8 mouse cellular contexts compared by ENCODE assay signal in the genomic region with DNA sequence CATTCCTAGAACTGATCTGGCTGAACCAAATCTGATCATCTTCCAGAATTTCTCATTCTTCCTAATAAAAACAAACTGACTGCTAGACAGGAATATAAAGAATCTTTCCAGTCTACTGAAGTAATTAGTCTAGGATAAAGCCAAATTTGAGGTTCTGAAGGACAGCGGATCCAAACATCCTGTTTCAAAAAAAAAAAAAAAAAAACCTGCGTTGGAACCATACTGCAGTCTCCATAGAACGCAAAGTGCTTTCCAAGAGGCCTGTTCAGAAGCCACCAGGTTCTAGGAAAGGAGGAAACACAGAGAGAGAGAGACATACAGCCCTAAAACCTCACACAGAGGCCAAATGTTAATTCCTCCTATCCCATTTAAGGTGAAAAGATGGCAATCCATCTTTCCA. TPM values are rescaled to one million over a fixed set of nuclear protein-coding genes. Genes with fewer than 3 reads are reported as not detected.
DNase-seq lines count a peak whose midpoint lies in the region; ATAC-seq lines count a peak whose summit lies in the region.
"Had no signal": no experiment of that assay in that cellular context is flagged by ENCODE, and none has a peak within 500 bp of the region (broad histone marks: within the 10 kb centered on the region; RNA-seq: fewer than 3 reads in every experiment).

No protein-coding gene starts in this region.

- 47% methylated on average over 3 of the region's 3 CpGs for WGBS in forebrain, embryonic 11.5 days
- WGBS in limb, embryonic 12.5 days = 43% methylated on average over 3 of the region's 3 CpGs
- WGBS in stomach, embryonic 15.5 days = 17% methylated on average over 3 of the region's 3 CpGs

- 0 out of 2 replicates have a peak, but pooled peaks cover 2% of the 10 kb centered on the region for H3K9me3 ChIP-seq in megakaryocyte, embryonic 14.5 days
- H3K9me3 ChIP-seq in forebrain, embryonic 11.5 days (ENCODE audit: control insufficient read depth, low read length) = no peaks in the 10 kb centered on the region
- H3K9me3 ChIP-seq in limb, embryonic 12.5 days = no peaks in the 10 kb centered on the region
- H3K9me3 ChIP-seq in stomach, embryonic 15.5 days = no peaks in the 10 kb centered on the region

- peaks cover 9% of the 10 kb centered on the region for H3K4me1 ChIP-seq in megakaryocyte, embryonic 14.5 days
- H3K4me1 ChIP-seq in forebrain, embryonic 11.5 days (replicated peaks; ENCODE audit: control insufficient read depth, insufficient read depth, low read length) = no peaks in the 10 kb centered on the region
- no peaks in the 10 kb centered on the region for H3K4me1 ChIP-seq in limb, embryonic 12.5 days (replicated peaks)
- H3K4me1 ChIP-seq in stomach, embryonic 15.5 days = no peaks in the 10 kb centered on the region

- H3K9ac ChIP-seq in forebrain, embryonic 11.5 days (ENCODE audit: low read length) = peak overlapping the region; percentile 66
- H3K9ac ChIP-seq in limb, embryonic 12.5 days (replicated peaks) = peak overlapping the region; percentile 63; the same call in 1 of the 2 replicates
- no peak overlapping the region for H3K9ac ChIP-seq in stomach, embryonic 15.5 days

- no peak for ATAC-seq in megakaryocyte, adult 5-6 weeks (ENCODE audit: poor library complexity, severe bottlenecking)
- no peak for ATAC-seq in forebrain, embryonic 11.5 days (replicated peaks; ENCODE audit: low FRiP score)
- no peak for ATAC-seq in limb, embryonic 12.5 days (ENCODE audit: insufficient number of reproducible peaks, insufficient read depth, low FRiP score, low TSS enrichment, low read depth)
- ATAC-seq in stomach, embryonic 15.5 days (ENCODE audit: insufficient read depth, low FRiP score, low read depth) = no peak

- H3K4me3 ChIP-seq in megakaryocyte, embryonic 14.5 days (replicated peaks) = peak overlapping the region; percentile 93
- peak overlapping the region; percentile 51 for H3K4me3 ChIP-seq in forebrain, embryonic 11.5 days (ENCODE audit: low read depth, low read length)
- peak overlapping the region; percentile 58 for H3K4me3 ChIP-seq in limb, embryonic 12.5 days (replicated peaks)
- H3K4me3 ChIP-seq in stomach, embryonic 15.5 days (replicated peaks) = peak overlapping the region; percentile 55; the same call in 1 of the 2 replicates

- no peak for DNase-seq in forebrain, embryonic 11.5 days (ENCODE audit: low spot score)
- no peak for DNase-seq in thymus, postnatal 36 days
- DNase-seq in frontal cortex, postnatal 10 days (ENCODE audit: low spot score in 2 of 2) = no peak
- DNase-seq: adrenal gland, postnatal 10 days had no signal

- H3K27ac ChIP-seq in forebrain, embryonic 11.5 days (ENCODE audit: low read depth, low read length) = no peak overlapping the region
- no peak overlapping the region for H3K27ac ChIP-seq in limb, embryonic 12.5 days
- no peak overlapping the region for H3K27ac ChIP-seq in stomach, embryonic 15.5 days

- peak overlapping the region; percentile 59 for H3K4me2 ChIP-seq in forebrain, embryonic 11.5 days (ENCODE audit: low read depth, low read length, severe bottlenecking)
- peak overlapping the region; percentile 66 for H3K4me2 ChIP-seq in limb, embryonic 12.5 days
- peak overlapping the region; percentile 62 for H3K4me2 ChIP-seq in stomach, embryonic 15.5 days

- H3K27me3 ChIP-seq in megakaryocyte, embryonic 14.5 days (replicated peaks) = no peaks in the 10 kb centered on the region
- H3K27me3 ChIP-seq in forebrain, embryonic 11.5 days (ENCODE audit: control insufficient read depth, insufficient read depth, low read length) = no peaks in the 10 kb centered on the region
- H3K27me3 ChIP-seq in limb, embryonic 12.5 days = no peaks in the 10 kb centered on the region
- H3K27me3 ChIP-seq in stomach, embryonic 15.5 days (replicated peaks) = no peaks in the 10 kb centered on the region

- H3K36me3 ChIP-seq in megakaryocyte, embryonic 14.5 days (replicated peaks; ENCODE audit: low read length) = no peaks in the 10 kb centered on the region
- no peaks in the 10 kb centered on the region for H3K36me3 ChIP-seq in forebrain, embryonic 11.5 days (ENCODE audit: control insufficient read depth, insufficient read depth, low read length)
- no peaks in the 10 kb centered on the region for H3K36me3 ChIP-seq in limb, embryonic 12.5 days
- no peaks in the 10 kb centered on the region for H3K36me3 ChIP-seq in stomach, embryonic 15.5 days

RNA-seq across cellular contexts. Expression of gene Nkrf, which starts 1.0 kb away (rescaled TPM):
- 0.34 TPM in 1 of 2 replicates, not detected in the other for polyA plus RNA-seq in megakaryocyte, embryonic 14.5 days (2012; ENCODE audit: insufficient read depth, low replicate concordance)
- total RNA-seq in megakaryocyte, adult 5-6 weeks (2015) = 6.4 and 6.6 TPM in 2 replicates
- total RNA-seq in megakaryocyte, adult 5-6 weeks (2017) = 3.2 and 8.0 TPM in 2 replicates
- 4.7 and 4.9 TPM in 2 replicates for polyA plus RNA-seq in forebrain, embryonic 11.5 days (2014; fragmentation: Nextera tagmentation; extraction: Ambion mirVana)
- 1.2 and 1.4 TPM in 2 replicates for polyA plus RNA-seq in limb, embryonic 12.5 days (2016; fragmentation: Nextera tagmentation; extraction: Ambion mirVana)
- polyA plus RNA-seq in stomach, embryonic 15.5 days (2015; fragmentation: Nextera tagmentation; extraction: Ambion mirVana) = 1.6 and 1.9 TPM in 2 replicates

RNA-seq across cellular contexts. Expression of gene C330007P06Rik, which starts 27.7 kb away (rescaled TPM):
- 0.46 TPM in 1 of 2 replicates, not detected in the other for polyA plus RNA-seq in megakaryocyte, embryonic 14.5 days (2012; ENCODE audit: insufficient read depth, low replicate concordance)
- total RNA-seq in megakaryocyte, adult 5-6 weeks (2015) = 23.8 and 25.9 TPM in 2 replicates
- 51.9 and 59.1 TPM in 2 replicates for total RNA-seq in megakaryocyte, adult 5-6 weeks (2017)
- 35.5 and 36.2 TPM in 2 replicates for polyA plus RNA-seq in forebrain, embryonic 11.5 days (2014; fragmentation: Nextera tagmentation; extraction: Ambion mirVana)
- polyA plus RNA-seq in limb, embryonic 12.5 days (2016; fragmentation: Nextera tagmentation; extraction: Ambion mirVana) = 32.9 and 33.2 TPM in 2 replicates
- 26.9 and 28.4 TPM in 2 replicates for polyA plus RNA-seq in stomach, embryonic 15.5 days (2015; fragmentation: Nextera tagmentation; extraction: Ambion mirVana)

RNA-seq across cellular contexts. Expression of gene Ube2a, which starts 28.0 kb away (rescaled TPM):
- polyA plus RNA-seq in megakaryocyte, embryonic 14.5 days (2012; ENCODE audit: insufficient read depth, low replicate concordance) = 206 and 276 TPM in 2 replicates
- 97.6 and 104 TPM in 2 replicates for total RNA-seq in megakaryocyte, adult 5-6 weeks (2015)
- 19.8 and 22.7 TPM in 2 replicates for total RNA-seq in megakaryocyte, adult 5-6 weeks (2017)
- polyA plus RNA-seq in forebrain, embryonic 11.5 days (2014; fragmentation: Nextera tagmentation; extraction: Ambion mirVana) = 119 and 121 TPM in 2 replicates
- 123 and 124 TPM in 2 replicates for polyA plus RNA-seq in limb, embryonic 12.5 days (2016; fragmentation: Nextera tagmentation; extraction: Ambion mirVana)
- polyA plus RNA-seq in stomach, embryonic 15.5 days (2015; fragmentation: Nextera tagmentation; extraction: Ambion mirVana) = 114 and 115 TPM in 2 replicates

Comparison
In these comparisons a context has a peak if more than half of its experiments do, and no peak if none do; other contexts are left out.
1. RNA of gene C330007P06Rik, which starts 27.7 kb away (polyA plus RNA-seq): 35.5 to 36.2 TPM in forebrain, embryonic 11.5 days, 32.9 to 33.2 TPM in limb, embryonic 12.5 days and 26.9 to 28.4 TPM in stomach, embryonic 15.5 days; 0.46 TPM in megakaryocyte, embryonic 14.5 days; every median in the first group is over 10 times any median in the second.
2. Peak in every context shown above with its lines, with median percentiles within 50 percentile points of each other: H3K4me3 ChIP-seq and H3K4me2 ChIP-seq.